8 mouse cellular contexts compared by ENCODE assay signal in the genomic region with DNA sequence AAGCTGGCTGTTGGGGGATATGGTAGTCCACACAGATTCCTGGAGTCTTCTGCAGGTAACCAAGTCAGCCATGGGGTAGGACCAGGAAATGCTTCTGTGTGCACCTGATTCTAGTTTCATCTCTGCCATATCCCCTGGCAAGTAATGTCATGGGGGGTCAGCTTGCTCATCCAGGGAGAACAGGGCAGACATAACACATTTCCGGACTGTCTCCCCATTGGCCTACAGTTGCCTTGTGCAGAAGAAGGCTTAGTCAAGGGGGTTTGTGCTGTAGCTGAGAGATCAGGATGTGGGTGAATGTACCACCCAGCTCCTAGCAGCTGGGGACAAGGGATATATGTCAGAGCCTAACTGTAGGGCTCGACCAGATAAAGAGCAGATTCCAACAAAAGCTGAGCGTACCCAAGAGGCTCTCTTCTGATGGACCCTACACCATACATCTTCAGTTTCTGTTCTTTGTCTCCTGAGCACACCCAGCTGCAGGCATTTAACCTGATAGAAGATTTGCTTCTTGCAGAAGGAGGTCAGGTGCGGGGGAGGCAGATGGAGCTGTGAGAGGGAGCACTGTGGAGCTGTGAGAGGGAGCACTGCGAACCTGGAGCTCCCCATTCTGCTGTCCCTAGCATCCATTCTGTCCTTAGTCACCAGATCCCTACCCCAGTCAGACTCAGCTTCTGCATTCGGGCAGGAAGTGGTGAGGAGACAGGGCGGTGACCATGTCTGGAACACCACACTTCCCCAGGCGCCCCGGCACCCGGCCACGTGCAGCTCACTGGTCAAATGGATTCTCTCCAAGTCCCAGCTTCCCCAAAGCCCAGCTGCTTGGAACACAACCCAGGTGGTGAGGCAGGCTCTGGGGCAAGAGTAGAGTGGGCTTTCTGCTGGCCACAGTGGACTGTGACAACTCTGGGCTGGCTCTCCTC.
DNase-seq lines count a peak whose midpoint lies in the region; ATAC-seq and TF ChIP-seq lines count a peak whose summit lies in the region.

No protein-coding gene starts in this region.

- no peaks in the 10 kb centered on the region for H3K36me3 ChIP-seq in hindbrain, postnatal 0 days (ENCODE audit: insufficient read depth, low read length)
- H3K36me3 ChIP-seq in hindbrain, embryonic 12.5 days, result no peaks in the 10 kb centered on the region
- H3K36me3 ChIP-seq in stomach, embryonic 16.5 days (ENCODE audit: control insufficient read depth, insufficient read depth, low read length), result no peaks in the 10 kb centered on the region

- peak overlapping the region; percentile 45; the same call in 1 of the 2 replicates for H3K27ac ChIP-seq in hindbrain, postnatal 0 days
- no peak overlapping the region for H3K27ac ChIP-seq in hindbrain, embryonic 12.5 days
- peak overlapping the region; percentile 25 for H3K27ac ChIP-seq in stomach, embryonic 16.5 days (ENCODE audit: low read length)

- WGBS in hindbrain, postnatal 0 days, result 79% methylated on average over 11 of the region's 11 CpGs
- WGBS in hindbrain, embryonic 12.5 days, result 90% methylated on average over 11 of the region's 11 CpGs
- 65% methylated on average over 11 of the region's 11 CpGs for WGBS in stomach, embryonic 16.5 days

- H3K27me3 ChIP-seq in hindbrain, postnatal 0 days (ENCODE audit: insufficient read depth, low read length), result no peaks in the 10 kb centered on the region
- H3K27me3 ChIP-seq in hindbrain, embryonic 12.5 days, result no peaks in the 10 kb centered on the region; the same call in 1 of the 2 replicates
- no peaks in the 10 kb centered on the region; the same call in 1 of the 2 replicates for H3K27me3 ChIP-seq in stomach, embryonic 16.5 days (ENCODE audit: control insufficient read depth, insufficient read depth, low read length)

- no peak for TF ChIP-seq CTCF in hindbrain, postnatal 0 days (IDR thresholded peaks at IDR 0.05; ENCODE audit: low read depth)

- H3K9ac ChIP-seq in hindbrain, postnatal 0 days (replicated peaks; ENCODE audit: low read length), result no peak overlapping the region
- no peak overlapping the region for H3K9ac ChIP-seq in hindbrain, embryonic 12.5 days
- H3K9ac ChIP-seq in stomach, embryonic 16.5 days (ENCODE audit: low read length), result no peak overlapping the region

- H3K9me3 ChIP-seq in hindbrain, postnatal 0 days (ENCODE audit: low read length), result no peaks in the 10 kb centered on the region
- no peaks in the 10 kb centered on the region for H3K9me3 ChIP-seq in hindbrain, embryonic 12.5 days (replicated peaks)
- H3K9me3 ChIP-seq in stomach, embryonic 16.5 days (replicated peaks; ENCODE audit: control insufficient read depth, low read length), result no peaks in the 10 kb centered on the region

- peaks cover 4% of the 10 kb centered on the region; the same call in 1 of the 2 replicates for H3K4me1 ChIP-seq in hindbrain, postnatal 0 days (ENCODE audit: insufficient read depth, low read length)
- peaks cover 19% of the 10 kb centered on the region for H3K4me1 ChIP-seq in hindbrain, embryonic 12.5 days
- peaks cover 15% of the 10 kb centered on the region; the same call in 1 of the 2 replicates for H3K4me1 ChIP-seq in stomach, embryonic 16.5 days (ENCODE audit: control insufficient read depth, insufficient read depth, low read length)

- DNase-seq in hindbrain, postnatal 0 days (ENCODE audit: low spot score), result peak; percentile 39
- DNase-seq in adrenal gland, postnatal 10 days, result peak; percentile 84
- DNase-seq in heart, adult 8-10 months (ENCODE audit: low spot score), result peak; percentile 96
- peak; percentile 65 to 79 for DNase-seq in kidney, postnatal 4 days
- DNase-seq in lung, postnatal 10 days, result peak; percentile 96
- no peak for DNase-seq in cerebellum, postnatal 4 days (ENCODE audit: low spot score in 2 of 2)

- no peak overlapping the region for H3K4me3 ChIP-seq in hindbrain, postnatal 0 days (ENCODE audit: low read length)
- no peak overlapping the region for H3K4me3 ChIP-seq in hindbrain, embryonic 12.5 days
- H3K4me3 ChIP-seq in stomach, embryonic 16.5 days (replicated peaks; ENCODE audit: low read length), result no peak overlapping the region

- H3K4me2 ChIP-seq in hindbrain, postnatal 0 days (ENCODE audit: low read depth, low read length), result no peak overlapping the region
- no peak overlapping the region for H3K4me2 ChIP-seq in hindbrain, embryonic 12.5 days (replicated peaks)
- H3K4me2 ChIP-seq in stomach, embryonic 16.5 days (ENCODE audit: low read depth, low read length), result no peak overlapping the region

- peak; percentile 51; the same call in 1 of the 2 replicates for ATAC-seq in hindbrain, postnatal 0 days
- no peak for ATAC-seq in hindbrain, embryonic 12.5 days (ENCODE audit: low FRiP score)
- ATAC-seq in stomach, embryonic 16.5 days (ENCODE audit: insufficient read depth, low FRiP score), result no peak

Comparison
In these comparisons a context has a peak if more than half of its experiments do, and no peak if none do; other contexts are left out.
1. DNase-seq: peak in hindbrain, postnatal 0 days (single experiment), adrenal gland, postnatal 10 days (single experiment), heart, adult 8-10 months (single experiment), kidney, postnatal 4 days (2 of 2) and lung, postnatal 10 days (single experiment); none in cerebellum, postnatal 4 days (0 of 2).